Comparison of ENCODE assay signal across 21 mouse cellular contexts in genomic region chr16:52051106-52051505, GRCm38 (mm10). TPM values are rescaled to one million over a fixed set of nuclear protein-coding genes. Genes with fewer than 3 reads are reported as not detected.
DNase-seq lines count a peak whose midpoint lies in the region; ATAC-seq lines count a peak whose summit lies in the region.
"Had no signal": no experiment of that assay in that cellular context is flagged by ENCODE, and none has a peak within 500 bp of the region (broad histone marks: within the 10 kb centered on the region; RNA-seq: fewer than 3 reads in every experiment).

No protein-coding gene starts in this region.

- peaks cover 25% of the 10 kb centered on the region for H3K36me3 ChIP-seq in heart, embryonic 12.5 days

- peaks cover 44% of the 10 kb centered on the region for H3K4me1 ChIP-seq in heart, embryonic 12.5 days (replicated peaks)
- H3K4me1 ChIP-seq: embryonic facial prominence, embryonic 12.5 days had no signal

- H3K27me3 ChIP-seq in heart, embryonic 12.5 days (replicated peaks) = peaks cover 10% of the 10 kb centered on the region; the same call in 1 of the 2 replicates
- H3K27me3 ChIP-seq: CH12.LX; embryonic facial prominence, embryonic 12.5 days; forebrain, embryonic 13.5 days; forebrain, embryonic 15.5 days; Patski had no signal

- H3K4me2 ChIP-seq in heart, embryonic 12.5 days = no peak overlapping the region
- H3K4me2 ChIP-seq: embryonic facial prominence, embryonic 12.5 days; forebrain, embryonic 13.5 days; forebrain, embryonic 15.5 days had no signal

- H3K9ac ChIP-seq in heart, embryonic 12.5 days = no peak overlapping the region
- H3K9ac ChIP-seq: embryonic facial prominence, embryonic 12.5 days; forebrain, embryonic 13.5 days; forebrain, embryonic 15.5 days; forebrain, postnatal 0 days had no signal

- WGBS in heart, embryonic 12.5 days = 92% methylated on average over 8 of the region's 8 CpGs

- DNase-seq in adrenal gland, adult (ENCODE audit: inconsistent age in 2 of 2, low spot score in 1 of 2) = peak; percentile 74 to 75
- DNase-seq in adrenal gland, adult 8-10 months = no peak
- peak; percentile 22 for DNase-seq in adrenal gland, postnatal 25 days
- no peak for DNase-seq in adrenal gland, adult 18-20 months (ENCODE audit: low spot score in 2 of 2)
- peak; percentile 18 to 38 for DNase-seq in cerebellum, postnatal 10 days
- no peak for DNase-seq in cerebellum, adult 11-12 months
- peak; percentile 2 for DNase-seq in heart, adult 11 months
- DNase-seq: B cell, adult 2 months; cerebellum, adult 8-10 months; cerebellum, adult 9-11 months; forebrain, postnatal 0 days had no signal

- no peak overlapping the region for H3K27ac ChIP-seq in heart, embryonic 12.5 days (ENCODE audit: poor library complexity, severe bottlenecking)
- H3K27ac ChIP-seq: embryonic facial prominence, embryonic 10.5 days; embryonic facial prominence, embryonic 12.5 days; forebrain, embryonic 13.5 days; forebrain, embryonic 15.5 days had no signal

- H3K4me3 ChIP-seq in heart, embryonic 12.5 days = no peak overlapping the region
- H3K4me3 ChIP-seq: embryonic facial prominence, embryonic 10.5 days; embryonic facial prominence, embryonic 12.5 days; forebrain, embryonic 13.5 days; forebrain, embryonic 15.5 days had no signal

- H3K9me3 ChIP-seq in heart, embryonic 12.5 days (replicated peaks) = no peaks in the 10 kb centered on the region
- H3K9me3 ChIP-seq: embryonic facial prominence, embryonic 10.5 days; embryonic facial prominence, embryonic 12.5 days; forebrain, embryonic 13.5 days; forebrain, embryonic 15.5 days; G1E had no signal

- no peak for ATAC-seq in heart, embryonic 12.5 days (ENCODE audit: insufficient number of reproducible peaks, low FRiP score)
- ATAC-seq: activated CD4-positive, CD25-positive, alpha-beta regulatory T cell, adult 4 months; CD4-positive, CD25-positive, alpha-beta regulatory T cell, adult 4 months; forebrain, embryonic 13.5 days; forebrain, embryonic 15.5 days; forebrain, postnatal 0 days; Patski had no signal

RNA-seq across cellular contexts. Expression of gene Cblb, which starts 20.1 kb away (rescaled TPM):
- total RNA-seq in adrenal gland, adult 8-10 months (2022) = 10 to 100 TPM; 26.2 to 49.9 (median 36.7) TPM
- total RNA-seq in adrenal gland, postnatal 25 days (2021) = 28.5 and 29.7 TPM in 2 replicates
- 10 to 100 TPM; 42.3 to 50.2 TPM for total RNA-seq in adrenal gland, adult 18-20 months (2021)
- polyA plus RNA-seq in heart, embryonic 12.5 days (2016; fragmentation: Nextera tagmentation; extraction: Ambion mirVana) = 15.4 and 15.9 TPM in 2 replicates

Comparison
In these comparisons a context has a peak if more than half of its experiments do, and no peak if none do; other contexts are left out.
1. DNase-seq: peak in adrenal gland, adult (2 of 2), adrenal gland, postnatal 25 days (single experiment), cerebellum, postnatal 10 days (2 of 2) and heart, adult 11 months (single experiment); none in adrenal gland, adult 8-10 months (single experiment), adrenal gland, adult 18-20 months (0 of 2) and cerebellum, adult 11-12 months (single experiment).